Mouse (Mus musculus) liver, postnatal 0 days (tissue): ENCODE measurements around the gene Stk4.

ENCODE experiments used
- CTCF ChIP-seq: sonication (generic); IDR thresholded peaks from 2 replicates; pipeline ENCODE4 v1.5.1; 2016; ENCODE audit warnings: antibody characterized with exemption, low read depth
- EP300 ChIP-seq: IDR thresholded peaks from 2 replicates; pipeline ENCODE4 v1.6.1; 2016; ENCODE audit warnings: antibody characterized with exemption, low read depth, mild to moderate bottlenecking

GRCm38 (mm10) chr2:164059634-164060235 lies 10.4 kb upstream of the Stk4 start:
- no peak for TF ChIP-seq CTCF
- TF ChIP-seq EP300, result no peak
